Mouse (Mus musculus) limb, embryonic 15.5 days (tissue): Measurements from ENCODE around the gene Far1. TPM values are rescaled to one million over a fixed set of nuclear protein-coding genes. Genes with fewer than 3 reads are reported as not detected.

Source experiments
- ATAC-seq: fragments of 200-750 bp; cut with Nextera tagmentation; 2 replicates; pipeline ENCODE4 v1.8.0; 2017; ENCODE audit warnings: low read depth, moderate TSS enrichment; ENCODE audit not compliant: insufficient number of reproducible peaks, low FRiP score, low TSS enrichment
- H3K27ac ChIP-seq: fragments of 300-500 bp; sonication (generic); 2 replicates; pipeline ENCODE4 v1.5.1; 2015; ENCODE audit warnings: moderate library complexity, mild to moderate bottlenecking, inconsistent platforms
- H3K27me3 ChIP-seq: fragments of 300-500 bp; sonication (generic); 2 replicates; pipeline ENCODE4 v1.6.1; 2015; ENCODE audit warnings: inconsistent platforms
- H3K36me3 ChIP-seq: fragments of 300-500 bp; sonication (generic); 2 replicates; pipeline ENCODE4 v1.6.1; 2015; ENCODE audit warnings: inconsistent platforms
- H3K4me1 ChIP-seq: fragments of 300-500 bp; sonication (generic); 2 replicates; pipeline ENCODE4 v1.6.1; 2015; ENCODE audit warnings: inconsistent platforms
- H3K4me2 ChIP-seq: fragments of 300-500 bp; sonication (generic); 2 replicates; pipeline ENCODE4 v1.6.1; 2015; ENCODE audit warnings: mild to moderate bottlenecking, inconsistent platforms
- H3K4me3 ChIP-seq: fragments of 300-500 bp; sonication (generic); 2 replicates; pipeline ENCODE4 v1.5.1; 2015; ENCODE audit warnings: mild to moderate bottlenecking, inconsistent platforms
- H3K9ac ChIP-seq: fragments of 300-500 bp; sonication (generic); 2 replicates; pipeline ENCODE4 v1.6.1; 2015; ENCODE audit warnings: inconsistent platforms
- H3K9me3 ChIP-seq: fragments of 300-500 bp; sonication (generic); 2 replicates; pipeline ENCODE4 v1.6.1; 2016; ENCODE audit warnings: inconsistent platforms
- WGBS: fragments of 180-500 bp; shearing (Covaris S2); methylation state at CpG from one replicate; pipeline ENCODE4 v1.1.7; 2015; 5-methylcytosine and 5-hydroxymethylcytosine counted together
- polyA plus RNA-seq: library from polyadenylated mRNA; unstranded; fragments of >200 nt; fragmentation: Nextera tagmentation; extraction: Ambion mirVana; gene quantifications from 2 replicates; pipeline ENCODE4 v1.2.1, GENCODE M21; 2015

The Far1 gene
- polyA plus RNA-seq, 1 experiment from 2014 or later = 80.8 TPM

GRCm38 (mm10) chr7:113572741-113573140, 59.1 kb downstream of the Far1 start:
- no peak overlapping the region for H3K4me3 ChIP-seq
- H3K27ac ChIP-seq = no peak overlapping the region
- H3K9ac ChIP-seq = no peak overlapping the region
- no peaks in the 10 kb centered on the region for H3K27me3 ChIP-seq
- 66% methylated on average over 2 of the region's 2 CpGs for WGBS
- no peaks in the 10 kb centered on the region for H3K4me1 ChIP-seq
- no peaks in the 10 kb centered on the region for H3K9me3 ChIP-seq
- no peak overlapping the region for H3K4me2 ChIP-seq
- 0 out of 2 replicates have a peak, but pooled peaks cover 7% of the 10 kb centered on the region for H3K36me3 ChIP-seq
- ATAC-seq = no peak

- Histone ChIP-seq H3K9ac (no peak overlapping the region), H3K4me2 (no peak overlapping the region), H3K36me3 (no peaks in the 10 kb centered on the region), H3K4me3 (no peak overlapping the region), H3K4me1 (no peaks in the 10 kb centered on the region), H3K27ac (no peak overlapping the region), H3K27me3 (no peaks in the 10 kb centered on the region), H3K9me3 (no peaks in the 10 kb centered on the region)
- no peak for ATAC-seq
- 77% methylated on average over 2 of the region's 2 CpGs for WGBS
Measured at GRCm38 (mm10) chr7:113582111-113582510, 68.5 kb downstream of the Far1 start.

GRCm38 (mm10) chr7:113589211-113589610, 75.6 kb downstream of the Far1 start:
- no peak overlapping the region for H3K4me2 ChIP-seq
- 82% methylated on average over 2 of the region's 2 CpGs for WGBS

GRCm38 (mm10) chr7:113590330-113590729, 76.7 kb downstream of the Far1 start:
- Histone ChIP-seq H3K36me3 (no peaks in the 10 kb centered on the region), H3K4me1 (no peaks in the 10 kb centered on the region), H3K4me3 (no peak overlapping the region), H3K9ac (no peak overlapping the region), H3K9me3 (no peaks in the 10 kb centered on the region), H3K4me2 (no peak overlapping the region), H3K27ac (no peak overlapping the region), H3K27me3 (no peaks in the 10 kb centered on the region)
- 56% methylated on average over 1 of the region's 1 CpGs for WGBS
- ATAC-seq = no peak

More at GRCm38 (mm10) chr7:113589211-113589610, 75.6 kb downstream of the Far1 start:
- Histone ChIP-seq H3K27me3 (no peaks in the 10 kb centered on the region), H3K4me1 (no peaks in the 10 kb centered on the region), H3K27ac (no peak overlapping the region), H3K9me3 (no peaks in the 10 kb centered on the region), H3K9ac (no peak overlapping the region), H3K4me3 (no peak overlapping the region), H3K36me3 (no peaks in the 10 kb centered on the region)
- ATAC-seq = no peak

- Histone ChIP-seq H3K36me3 (no peaks in the 10 kb centered on the region), H3K27me3 (no peaks in the 10 kb centered on the region), H3K9me3 (no peaks in the 10 kb centered on the region), H3K4me2 (no peak overlapping the region), H3K4me1 (no peaks in the 10 kb centered on the region), H3K9ac (no peak overlapping the region), H3K27ac (no peak overlapping the region), H3K4me3 (no peak overlapping the region)
- no peak for ATAC-seq
- WGBS = 57% methylated on average over 1 of the region's 1 CpGs
Measured at GRCm38 (mm10) chr7:113591084-113591483, 77.5 kb downstream of the Far1 start.

- no peak overlapping the region for H3K4me3 ChIP-seq
- WGBS = 65% methylated on average over 9 of the region's 9 CpGs
Measured at GRCm38 (mm10) chr7:113591557-113592354, 78.1 kb downstream of the Far1 start.

GRCm38 (mm10) chr7:113592696-113593095, 79.1 kb downstream of the Far1 start:
- Histone ChIP-seq H3K4me3 (no peak overlapping the region), H3K4me2 (no peak overlapping the region), H3K4me1 (no peaks in the 10 kb centered on the region), H3K9ac (no peak overlapping the region), H3K36me3 (no peaks in the 10 kb centered on the region), H3K9me3 (no peaks in the 10 kb centered on the region), H3K27ac (no peak overlapping the region), H3K27me3 (no peaks in the 10 kb centered on the region)
- ATAC-seq = 0 out of 2 replicates have a peak, but pooled peaks have one; percentile 22
- WGBS = 88% methylated on average over 9 of the region's 9 CpGs

More at GRCm38 (mm10) chr7:113591557-113592354, 78.1 kb downstream of the Far1 start:
- ATAC-seq = no peak
- Histone ChIP-seq H3K36me3 (no peaks in the 10 kb centered on the region), H3K4me2 (no peak overlapping the region), H3K9me3 (no peaks in the 10 kb centered on the region), H3K27me3 (no peaks in the 10 kb centered on the region), H3K27ac (no peak overlapping the region), H3K9ac (no peak overlapping the region), H3K4me1 (no peaks in the 10 kb centered on the region)

GRCm38 (mm10) chr7:113594363-113594762, 80.7 kb downstream of the Far1 start:
- no peak for ATAC-seq
- Histone ChIP-seq H3K4me2 (no peak overlapping the region), H3K36me3 (no peaks in the 10 kb centered on the region), H3K4me1 (no peaks in the 10 kb centered on the region), H3K9me3 (no peaks in the 10 kb centered on the region), H3K9ac (no peak overlapping the region), H3K4me3 (no peak overlapping the region), H3K27me3 (no peaks in the 10 kb centered on the region), H3K27ac (no peak overlapping the region)
- 2% methylated on average over 3 of the region's 3 CpGs for WGBS

DNA sequence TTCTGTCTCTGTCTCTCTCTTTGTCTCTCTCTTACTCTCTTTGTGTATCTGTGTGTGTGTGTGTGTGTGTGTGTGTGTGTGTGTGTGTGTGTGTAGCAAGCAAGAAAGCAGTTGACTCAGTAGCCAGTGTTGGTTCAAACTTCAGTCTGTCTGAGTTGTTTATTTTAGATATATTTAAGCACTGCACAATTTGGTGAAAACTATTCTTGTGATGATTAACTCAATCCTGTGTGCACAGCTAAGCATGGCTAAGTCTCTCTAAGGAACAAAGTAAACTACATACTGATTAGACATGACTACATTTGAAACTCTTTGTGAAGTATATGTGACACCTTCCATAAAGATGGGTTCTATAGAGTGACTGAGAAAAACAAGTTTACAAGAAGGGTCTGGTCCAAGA, 83.6 kb downstream of the Far1 start:
- no peak overlapping the region for H3K4me3 ChIP-seq
- H3K27ac ChIP-seq = no peak overlapping the region
- no peaks in the 10 kb centered on the region for H3K27me3 ChIP-seq
- H3K4me2 ChIP-seq = no peak overlapping the region
- no peaks in the 10 kb centered on the region for H3K9me3 ChIP-seq
- H3K36me3 ChIP-seq = no peaks in the 10 kb centered on the region
- no peak overlapping the region for H3K9ac ChIP-seq
- no peak for ATAC-seq
- H3K4me1 ChIP-seq = no peaks in the 10 kb centered on the region

DNA sequence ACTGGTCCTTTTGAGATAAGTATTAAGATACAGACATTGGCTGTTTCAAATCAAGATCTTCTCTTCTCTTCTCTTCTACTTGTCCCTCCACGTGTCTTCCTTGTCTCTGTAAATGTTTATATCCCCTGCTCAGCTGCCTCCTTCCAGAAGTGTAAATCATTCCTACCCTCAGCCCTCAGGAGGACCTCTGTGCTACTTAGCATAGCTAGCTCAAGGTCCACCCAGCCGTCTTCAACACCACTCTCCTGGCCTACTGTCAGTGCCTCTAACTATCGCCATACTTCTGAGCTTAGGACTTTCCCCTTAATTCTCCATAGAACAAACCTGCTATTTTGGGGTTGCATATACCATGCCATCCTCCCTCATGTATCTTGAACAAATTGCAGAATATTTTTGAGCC, 88.2 kb downstream of the Far1 start:
- Histone ChIP-seq H3K4me3 (no peak overlapping the region), H3K36me3 (no peaks in the 10 kb centered on the region), H3K27ac (no peak overlapping the region), H3K4me1 (no peaks in the 10 kb centered on the region), H3K9ac (no peak overlapping the region), H3K4me2 (no peak overlapping the region), H3K27me3 (no peaks in the 10 kb centered on the region), H3K9me3 (no peaks in the 10 kb centered on the region)
- no peak for ATAC-seq
- 85% methylated on average over 3 of the region's 3 CpGs for WGBS

DNA sequence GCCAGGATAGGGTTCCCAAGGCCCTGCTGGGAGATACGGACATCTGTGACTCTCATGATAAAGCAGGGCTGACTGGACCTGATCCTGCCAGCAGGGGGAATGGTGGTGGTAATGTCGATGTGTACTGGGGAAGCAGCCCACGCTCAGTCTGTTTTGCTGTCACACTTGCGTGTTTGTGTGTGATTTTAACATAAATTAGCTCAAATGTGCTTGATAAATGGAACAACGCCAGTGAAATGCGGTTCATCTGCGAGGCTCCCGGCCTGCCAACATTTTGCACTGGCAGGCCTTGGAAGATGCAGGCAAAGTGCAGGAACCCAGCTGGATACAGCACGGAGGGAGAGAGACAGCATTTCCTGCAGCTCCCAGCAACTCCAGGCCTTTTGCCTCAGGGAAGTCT, 94.3 kb downstream of the Far1 start:
- no peak overlapping the region for H3K4me2 ChIP-seq

GRCm38 (mm10) chr7:113609027-113609705, 95.5 kb downstream of the Far1 start:
- no peak for ATAC-seq
- Histone ChIP-seq H3K4me3 (no peak overlapping the region), H3K27ac (no peak overlapping the region), H3K4me2 (no peak overlapping the region), H3K27me3 (no peaks in the 10 kb centered on the region), H3K36me3 (no peaks in the 10 kb centered on the region), H3K9ac (no peak overlapping the region), H3K4me1 (no peaks in the 10 kb centered on the region), H3K9me3 (no peaks in the 10 kb centered on the region)
- 7% methylated on average over 8 of the region's 8 CpGs for WGBS

More for the DNA sequence above, 94.3 kb downstream of the Far1 start:
- no peaks in the 10 kb centered on the region for H3K4me1 ChIP-seq
- H3K9ac ChIP-seq = no peak overlapping the region
- no peaks in the 10 kb centered on the region for H3K27me3 ChIP-seq
- H3K27ac ChIP-seq = no peak overlapping the region
- H3K9me3 ChIP-seq = no peaks in the 10 kb centered on the region
- no peak overlapping the region for H3K4me3 ChIP-seq
- H3K36me3 ChIP-seq = no peaks in the 10 kb centered on the region
- WGBS = 34% methylated on average over 9 of the region's 9 CpGs
- no peak for ATAC-seq
